Mouse (Mus musculus) kidney, embryonic 14.5 days (tissue): ENCODE measurements at regions not wholly inside any gene's neighbourhood (a gene's known extent, or its start where the extent isn't known, plus 50 kb on each side); places are given as distances from the start of the nearest gene placed in this dataset.

Experiments
- ATAC-seq: fragments of 200-750 bp; cut with Nextera tagmentation; 2 replicates; pipeline ENCODE4 v1.8.0; 2017; ENCODE audit warnings: moderate number of reproducible peaks, mild to moderate bottlenecking, moderate TSS enrichment, moderate library complexity; ENCODE audit not compliant: low FRiP score, low TSS enrichment
- H3K27ac ChIP-seq: fragments of 300-500 bp; sonication (generic); 2 replicates; pipeline ENCODE4 v1.5.1; 2014; ENCODE audit warnings: low read depth, mild to moderate bottlenecking, low read length, moderate library complexity, mixed read lengths
- H3K27me3 ChIP-seq: fragments of 300-500 bp; sonication (generic); 2 replicates; pipeline ENCODE4 v1.6.1; 2014; ENCODE audit warnings: mild to moderate bottlenecking, low read length; ENCODE audit not compliant: control insufficient read depth, insufficient read depth
- H3K36me3 ChIP-seq: fragments of 300-500 bp; sonication (generic); 2 replicates; pipeline ENCODE4 v1.6.1; 2014; ENCODE audit warnings: low read length, mixed read lengths; ENCODE audit not compliant: control insufficient read depth, insufficient read depth
- H3K4me1 ChIP-seq: fragments of 300-500 bp; sonication (generic); 2 replicates; pipeline ENCODE4 v1.6.1; 2014; ENCODE audit warnings: low read length, mixed read lengths; ENCODE audit not compliant: control insufficient read depth, insufficient read depth
- H3K4me2 ChIP-seq: fragments of 300-500 bp; sonication (generic); replicated peaks from 2 replicates; pipeline ENCODE4 v1.6.1; 2014; ENCODE audit warnings: low read depth, mild to moderate bottlenecking, low read length
- H3K4me3 ChIP-seq: fragments of 300-500 bp; sonication (generic); 2 replicates; pipeline ENCODE4 v1.5.1; 2014; ENCODE audit warnings: mild to moderate bottlenecking, low read length
- H3K9ac ChIP-seq: fragments of 300-500 bp; sonication (generic); 2 replicates; pipeline ENCODE4 v1.6.1; 2014; ENCODE audit warnings: low read depth, mild to moderate bottlenecking, low read length, moderate library complexity
- H3K9me3 ChIP-seq: fragments of 300-500 bp; sonication (generic); 2 replicates; pipeline ENCODE4 v1.6.1; 2016; ENCODE audit warnings: low read length; ENCODE audit not compliant: control insufficient read depth
- WGBS: fragments of 180-500 bp; shearing (Covaris S2); extraction: QIAGEN DNeasy Blood & Tissue Kit; methylation state at CpG from one replicate; pipeline ENCODE4 v1.1.7; 2014; 5-methylcytosine and 5-hydroxymethylcytosine counted together

DNA sequence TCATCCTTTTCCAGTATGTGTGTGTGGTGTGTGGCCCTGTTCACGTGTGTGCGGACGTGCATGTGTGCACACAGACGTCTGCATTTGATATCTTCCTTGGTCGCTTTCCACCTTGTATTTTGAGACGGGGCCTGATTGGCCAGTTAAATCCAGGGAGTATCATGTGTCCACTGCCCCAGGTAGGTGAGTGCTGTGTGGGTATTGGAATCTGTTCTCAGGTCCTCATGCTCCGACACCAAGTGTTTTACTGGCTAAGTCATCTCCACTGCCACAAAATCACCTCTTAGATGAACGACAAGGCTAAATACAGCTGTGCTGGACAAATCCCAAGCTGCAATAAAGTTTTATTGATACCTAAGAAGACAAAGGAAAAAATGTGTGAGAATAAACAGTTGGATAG lies 537.0 kb downstream of the Etnk1 start:
- Histone ChIP-seq H3K27ac (no peak overlapping the region), H3K36me3 (no peaks in the 10 kb centered on the region), H3K9ac (no peak overlapping the region), H3K9me3 (no peaks in the 10 kb centered on the region), H3K27me3 (no peaks in the 10 kb centered on the region), H3K4me3 (no peak overlapping the region), H3K4me2 (no peak overlapping the region), H3K4me1 (no peaks in the 10 kb centered on the region)
- no peak for ATAC-seq
- 67% methylated on average over 8 of the region's 8 CpGs for WGBS

- no peak overlapping the region for H3K27ac ChIP-seq
- no peaks in the 10 kb centered on the region for H3K4me1 ChIP-seq
- H3K9ac ChIP-seq = no peak overlapping the region
- H3K4me2 ChIP-seq = no peak overlapping the region
- H3K27me3 ChIP-seq = no peaks in the 10 kb centered on the region
- no peaks in the 10 kb centered on the region for H3K36me3 ChIP-seq
- no peaks in the 10 kb centered on the region for H3K9me3 ChIP-seq
- no peak overlapping the region for H3K4me3 ChIP-seq
- no peak for ATAC-seq
- 41% methylated on average over 10 of the region's 10 CpGs for WGBS
These were observed 539.4 kb downstream of the Etnk1 start for GRCm38 (mm10) chr6:143706451-143706850.

- H3K36me3 ChIP-seq = no peaks in the 10 kb centered on the region
- no peaks in the 10 kb centered on the region for H3K27me3 ChIP-seq
- 63% methylated on average over 10 of the region's 10 CpGs for WGBS
- no peak overlapping the region for H3K27ac ChIP-seq
- H3K4me3 ChIP-seq = no peak overlapping the region
- H3K4me2 ChIP-seq = no peak overlapping the region
- no peak for ATAC-seq
- H3K9me3 ChIP-seq = no peaks in the 10 kb centered on the region
- H3K9ac ChIP-seq = no peak overlapping the region
- no peaks in the 10 kb centered on the region for H3K4me1 ChIP-seq
These were observed 547.4 kb downstream of the Etnk1 start for GRCm38 (mm10) chr6:143714461-143714860.

DNA sequence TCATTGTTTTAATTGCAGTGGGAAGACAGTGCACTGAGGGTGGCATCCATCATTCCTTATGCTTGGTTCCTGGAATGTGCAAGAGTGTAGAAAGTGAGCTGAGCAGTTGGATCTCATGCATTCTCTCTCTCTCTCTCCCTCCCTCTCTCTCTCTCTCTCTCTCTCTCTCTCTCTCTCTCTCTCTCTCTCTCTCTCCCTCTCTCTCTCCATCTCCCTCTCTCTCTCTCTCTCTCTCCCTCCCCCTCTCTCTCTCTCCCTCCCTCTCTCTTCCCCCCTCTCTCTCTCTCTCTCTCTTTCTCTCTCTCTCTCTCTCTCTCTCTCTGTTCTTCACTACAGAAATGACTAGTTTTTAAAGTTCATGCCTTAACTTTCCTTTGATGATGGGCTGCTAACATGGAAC lies 583.1 kb downstream of the Etnk1 start:
- Histone ChIP-seq H3K27ac (no peak overlapping the region), H3K27me3 (no peaks in the 10 kb centered on the region), H3K9me3 (no peaks in the 10 kb centered on the region), H3K36me3 (no peaks in the 10 kb centered on the region), H3K4me2 (no peak overlapping the region), H3K4me3 (no peak overlapping the region), H3K4me1 (no peaks in the 10 kb centered on the region), H3K9ac (no peak overlapping the region)
- no peak for ATAC-seq

DNA sequence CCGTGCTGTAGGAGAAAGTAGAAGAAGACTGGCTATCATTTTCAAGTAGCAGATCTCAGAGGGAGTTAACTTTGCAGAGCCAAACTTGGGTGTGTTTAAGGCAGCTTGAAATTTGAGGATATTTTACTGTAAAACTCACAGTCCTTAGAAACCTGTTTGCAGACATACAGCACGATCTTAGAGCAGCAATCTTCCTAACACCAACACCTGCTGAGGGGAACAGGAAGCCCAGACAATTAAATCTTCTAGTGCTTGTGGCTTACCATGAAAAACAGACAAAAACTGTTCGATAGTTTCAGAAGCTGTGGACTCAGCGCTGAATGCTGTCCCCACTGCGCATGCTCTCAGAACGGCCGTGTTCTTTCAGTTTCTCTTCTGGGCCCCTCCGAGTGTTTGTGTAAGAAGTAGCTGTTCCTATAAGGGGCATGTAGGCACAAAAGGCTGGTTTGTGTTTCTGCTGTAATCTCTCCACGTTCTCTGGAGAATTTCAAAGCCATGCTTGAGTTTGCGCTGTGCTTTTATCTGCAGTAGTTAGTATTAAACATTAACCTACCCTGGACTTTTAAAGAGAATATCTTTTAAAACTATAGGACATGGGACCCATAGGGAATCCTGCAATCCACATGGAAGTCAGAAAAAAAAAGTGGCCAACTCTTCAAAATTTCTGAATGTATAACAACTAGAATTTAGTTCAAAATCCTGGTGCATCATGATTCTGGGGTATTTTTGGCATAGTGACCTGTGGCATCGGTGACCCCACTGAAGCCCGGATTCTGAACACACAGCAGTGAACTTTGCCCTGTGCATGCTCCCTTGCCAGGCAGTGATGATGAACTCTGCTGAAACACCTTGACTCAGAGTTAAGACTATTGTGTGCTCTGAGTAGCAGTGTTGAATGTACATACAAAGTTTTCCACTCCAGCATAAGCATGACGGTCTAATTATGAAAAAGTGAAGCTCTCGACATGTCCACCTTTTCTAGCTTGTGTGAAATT lies 584.4 kb downstream of the Etnk1 start:
- Histone ChIP-seq H3K9me3 (no peaks in the 10 kb centered on the region), H3K4me1 (no peaks in the 10 kb centered on the region), H3K27me3 (no peaks in the 10 kb centered on the region), H3K27ac (no peak overlapping the region), H3K4me3 (no peak overlapping the region), H3K36me3 (no peaks in the 10 kb centered on the region), H3K9ac (no peak overlapping the region), H3K4me2 (peak overlapping the region; percentile 12; the same call in 1 of the 2 replicates)
- 71% methylated on average over 14 of the region's 14 CpGs for WGBS
- no peak for ATAC-seq

GRCm38 (mm10) chr6:143757462-143757861 lies 590.4 kb downstream of the Etnk1 start:
- H3K27ac ChIP-seq = no peak overlapping the region
- no peaks in the 10 kb centered on the region for H3K27me3 ChIP-seq
- H3K4me3 ChIP-seq = no peak overlapping the region
- H3K36me3 ChIP-seq = no peaks in the 10 kb centered on the region
- no peak overlapping the region for H3K9ac ChIP-seq
- ATAC-seq = no peak
- H3K4me1 ChIP-seq = no peaks in the 10 kb centered on the region
- H3K4me2 ChIP-seq = no peak overlapping the region
- WGBS = 60% methylated on average over 3 of the region's 3 CpGs
- no peaks in the 10 kb centered on the region for H3K9me3 ChIP-seq

DNA sequence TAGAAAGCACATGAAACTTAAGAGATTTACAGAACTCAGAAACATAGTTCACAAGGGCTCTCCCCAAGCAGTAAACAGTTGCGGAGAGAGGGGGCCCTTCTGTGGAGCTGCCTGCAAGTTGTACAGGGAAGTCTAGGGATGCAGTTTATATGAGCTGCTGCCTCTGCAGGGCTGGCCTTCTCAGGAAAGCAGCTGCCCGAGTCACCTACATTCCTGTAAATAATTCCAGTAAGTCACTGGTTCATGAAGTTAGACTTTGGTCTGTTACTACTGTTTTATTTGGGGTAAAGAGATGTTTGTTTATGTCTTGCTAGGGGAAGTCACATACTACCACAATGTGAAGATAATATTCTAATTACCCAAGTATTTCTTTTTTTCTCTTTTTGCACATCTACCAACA lies 601.1 kb downstream of the Etnk1 start:
- Histone ChIP-seq H3K27me3 (no peaks in the 10 kb centered on the region), H3K4me3 (no peak overlapping the region), H3K36me3 (no peaks in the 10 kb centered on the region), H3K9me3 (peaks cover 4% of the 10 kb centered on the region), H3K4me2 (no peak overlapping the region), H3K9ac (no peak overlapping the region), H3K27ac (no peak overlapping the region), H3K4me1 (no peaks in the 10 kb centered on the region)
- 60% methylated on average over 2 of the region's 2 CpGs for WGBS
- ATAC-seq = no peak
